Mouse (Mus musculus): ENCODE measurements around the gene Neu1. TPM values are rescaled to one million over a fixed set of nuclear protein-coding genes. Genes with fewer than 3 reads are reported as not detected.
A peak's percentile ranks its signal among the peaks of the same experiment; 100 is the strongest.
"Not testable (repeated sequence)": the region's sequence is repeated elsewhere in the genome, so short reads cannot be mapped to it uniquely, and the experiment has no call there.

Gene Neu1
- polyA plus RNA-seq, 1 experiment from 2014 or later, result 28.2 TPM

GRCm38 (mm10) chr17:34964640-34965049 lies 33.6 kb downstream of the Neu1 start:
- no peak for DNase-seq (ENCODE audit: low spot score)

GRCm38 (mm10) chr17:34965627-34966026 lies 34.6 kb downstream of the Neu1 start:
- DNase-seq (ENCODE audit: low spot score), result no peak

GRCm38 (mm10) chr17:34969822-34970221 lies 38.8 kb downstream of the Neu1 start, which contains the start of gene Gm20481:
Gene Gm20481 (plus strand): TSS chr17:34969912.
- not testable (repeated sequence) for DNase-seq (ENCODE audit: low spot score)

GRCm38 (mm10) chr17:34970850-34971249 lies 39.8 kb downstream of the Neu1 start:
- DNase-seq (ENCODE audit: low spot score), result not testable (repeated sequence)

GRCm38 (mm10) chr17:34971694-34972068 lies 40.6 kb downstream of the Neu1 start:
- DNase-seq (ENCODE audit: low spot score), result not testable (repeated sequence)

- DNase-seq (ENCODE audit: low spot score), result peak; percentile 60
Measured at GRCm38 (mm10) chr17:34972069-34972749, 41.2 kb downstream of the Neu1 start, which contains the start of the genes Hspa1a and Hspa1l. Gene Hspa1a (minus strand): TSS chr17:34972156. Gene Hspa1l (plus strand): TSS chr17:34972703.

GRCm38 (mm10) chr17:34975581-34976492 lies 44.8 kb downstream of the Neu1 start:
- DNase-seq (ENCODE audit: low spot score), result no peak

- DNase-seq (ENCODE audit: low spot score), result no peak
Measured at GRCm38 (mm10) chr17:34977000-34977399, 45.9 kb downstream of the Neu1 start.

GRCm38 (mm10) chr17:34978239-34978638 lies 47.2 kb downstream of the Neu1 start:
- no peak for DNase-seq (ENCODE audit: low spot score)

GRCm38 (mm10) chr17:34979631-34980030 lies 48.6 kb downstream of the Neu1 start:
- no peak for DNase-seq (ENCODE audit: low spot score)

- peak; percentile 73 for DNase-seq (ENCODE audit: low spot score)
Measured at GRCm38 (mm10) chr17:34980655-34981054, 49.6 kb downstream of the Neu1 start.

- DNase-seq (ENCODE audit: low spot score), result peak; percentile 94
Measured at GRCm38 (mm10) chr17:34981690-34982180, 50.7 kb downstream of the Neu1 start, which contains the start of gene Lsm2. Gene Lsm2 (plus strand): TSS chr17:34981862.

- no peak for DNase-seq (ENCODE audit: low spot score)
Measured at GRCm38 (mm10) chr17:34982328-34982727, 51.3 kb downstream of the Neu1 start.

GRCm38 (mm10) chr17:34984218-34984617 lies 53.2 kb downstream of the Neu1 start:
- DNase-seq (ENCODE audit: low spot score), result peak; percentile 57

Other genes starting within 250 kb of the Neu1 start
- gene C4b, start 187.4 kb upstream of the Neu1 start, polyA plus RNA-seq (2015; fragmentation: Nextera tagmentation; extraction: Ambion mirVana), result 0.32 and 0.49 TPM in 2 replicates
- gene Cyp21a1, start 126.7 kb upstream of the Neu1 start, polyA plus RNA-seq (2015; fragmentation: Nextera tagmentation; extraction: Ambion mirVana), result not detected in 2 replicates
- 39.3 and 48.6 TPM in 2 replicates for gene Stk19, start 94.3 kb upstream of the Neu1 start, polyA plus RNA-seq (2015; fragmentation: Nextera tagmentation; extraction: Ambion mirVana)
- gene Dxo, start 94.2 kb upstream of the Neu1 start, polyA plus RNA-seq (2015; fragmentation: Nextera tagmentation; extraction: Ambion mirVana), result 48.8 and 53.3 TPM in 2 replicates
- 49.7 and 50.1 TPM in 2 replicates for gene Skiv2l, start 81.0 kb upstream of the Neu1 start, polyA plus RNA-seq (2015; fragmentation: Nextera tagmentation; extraction: Ambion mirVana)
- 82.4 and 88.6 TPM in 2 replicates for gene Nelfe, start 80.9 kb upstream of the Neu1 start, polyA plus RNA-seq (2015; fragmentation: Nextera tagmentation; extraction: Ambion mirVana)
- gene Cfb, start 68.7 kb upstream of the Neu1 start, polyA plus RNA-seq (2015; fragmentation: Nextera tagmentation; extraction: Ambion mirVana), result 5.2 and 6.2 TPM in 2 replicates
- 1.6 and 1.7 TPM in 2 replicates for gene Zbtb12, start 51.8 kb upstream of the Neu1 start, polyA plus RNA-seq (2015; fragmentation: Nextera tagmentation; extraction: Ambion mirVana)
- not detected in 2 replicates for gene Gm20547, start 49.2 kb upstream of the Neu1 start, polyA plus RNA-seq (2015; fragmentation: Nextera tagmentation; extraction: Ambion mirVana)
- 7.6 TPM in 2 replicates for gene C2, start 33.0 kb upstream of the Neu1 start, polyA plus RNA-seq (2015; fragmentation: Nextera tagmentation; extraction: Ambion mirVana)
- gene Ehmt2, start 32.8 kb upstream of the Neu1 start, polyA plus RNA-seq (2015; fragmentation: Nextera tagmentation; extraction: Ambion mirVana), result 38.6 and 47.9 TPM in 2 replicates
- gene Slc44a4, start 16.8 kb upstream of the Neu1 start, polyA plus RNA-seq (2015; fragmentation: Nextera tagmentation; extraction: Ambion mirVana), result 0.57 and 0.81 TPM in 2 replicates
- 0.72 and 0.83 TPM in 2 replicates for gene Hspa1b, start 28.0 kb downstream of the Neu1 start, polyA plus RNA-seq (2015; fragmentation: Nextera tagmentation; extraction: Ambion mirVana)
- gene Gm20481, start 38.7 kb downstream of the Neu1 start, polyA plus RNA-seq (2015; fragmentation: Nextera tagmentation; extraction: Ambion mirVana), result not detected in 2 replicates
- gene Hspa1a, start 40.9 kb downstream of the Neu1 start, polyA plus RNA-seq (2015; fragmentation: Nextera tagmentation; extraction: Ambion mirVana), result 6.8 and 7.6 TPM in 2 replicates
- gene Hspa1l, start 41.5 kb downstream of the Neu1 start, polyA plus RNA-seq (2015; fragmentation: Nextera tagmentation; extraction: Ambion mirVana), result 0.09 and 0.27 TPM in 2 replicates
- gene Lsm2, start 50.6 kb downstream of the Neu1 start, polyA plus RNA-seq (2015; fragmentation: Nextera tagmentation; extraction: Ambion mirVana), result 179 and 197 TPM in 2 replicates
- 125 and 138 TPM in 2 replicates for gene Vars, start 69.7 kb downstream of the Neu1 start, polyA plus RNA-seq (2015; fragmentation: Nextera tagmentation; extraction: Ambion mirVana)
- 0.26 and 0.36 TPM in 2 replicates for gene Vwa7, start 85.3 kb downstream of the Neu1 start, polyA plus RNA-seq (2015; fragmentation: Nextera tagmentation; extraction: Ambion mirVana)
- gene Sapcd1, start 96.8 kb downstream of the Neu1 start, polyA plus RNA-seq (2015; fragmentation: Nextera tagmentation; extraction: Ambion mirVana), result 18.2 and 22.5 TPM in 2 replicates
- 8.9 and 13.5 TPM in 2 replicates for gene Msh5, start 115.5 kb downstream of the Neu1 start, polyA plus RNA-seq (2015; fragmentation: Nextera tagmentation; extraction: Ambion mirVana)
- gene Clic1, start 118.7 kb downstream of the Neu1 start, polyA plus RNA-seq (2015; fragmentation: Nextera tagmentation; extraction: Ambion mirVana), result 501 and 524 TPM in 2 replicates
- gene Ddah2, start 127.8 kb downstream of the Neu1 start, polyA plus RNA-seq (2015; fragmentation: Nextera tagmentation; extraction: Ambion mirVana), result 51.6 and 57.5 TPM in 2 replicates
- gene Ly6g6c, start 134.1 kb downstream of the Neu1 start, polyA plus RNA-seq (2015; fragmentation: Nextera tagmentation; extraction: Ambion mirVana), result 0.27 and 0.57 TPM in 2 replicates
- gene Mpig6b, start 134.9 kb downstream of the Neu1 start, polyA plus RNA-seq (2015; fragmentation: Nextera tagmentation; extraction: Ambion mirVana), result 0.06 and 0.08 TPM in 2 replicates
- gene Ly6g6e, start 145.6 kb downstream of the Neu1 start, polyA plus RNA-seq (2015; fragmentation: Nextera tagmentation; extraction: Ambion mirVana), result 0.89 and 1.0 TPM in 2 replicates
- 0.55 and 0.60 TPM in 2 replicates for gene Ly6g6d, start 146.8 kb downstream of the Neu1 start, polyA plus RNA-seq (2015; fragmentation: Nextera tagmentation; extraction: Ambion mirVana)
- 0.12 TPM in 1 of 2 replicates, not detected in the other for gene Ly6g6f, start 154.4 kb downstream of the Neu1 start, polyA plus RNA-seq (2015; fragmentation: Nextera tagmentation; extraction: Ambion mirVana)
- 85.3 and 90.6 TPM in 2 replicates for gene Abhd16a, start 158.0 kb downstream of the Neu1 start, polyA plus RNA-seq (2015; fragmentation: Nextera tagmentation; extraction: Ambion mirVana)
- 0.37 TPM in 1 of 2 replicates, not detected in the other for gene Ly6g5c, start 177.0 kb downstream of the Neu1 start, polyA plus RNA-seq (2015; fragmentation: Nextera tagmentation; extraction: Ambion mirVana)
- gene Ly6g5b, start 184.2 kb downstream of the Neu1 start, polyA plus RNA-seq (2015; fragmentation: Nextera tagmentation; extraction: Ambion mirVana), result 3.7 and 4.0 TPM in 2 replicates
- gene Gpank1, start 190.2 kb downstream of the Neu1 start, polyA plus RNA-seq (2015; fragmentation: Nextera tagmentation; extraction: Ambion mirVana), result 26.9 and 31.2 TPM in 2 replicates
- gene Csnk2b, start 190.8 kb downstream of the Neu1 start, polyA plus RNA-seq (2015; fragmentation: Nextera tagmentation; extraction: Ambion mirVana), result 348 and 353 TPM in 2 replicates
- 11.2 and 14.7 TPM in 2 replicates for gene D17H6S53E, start 195.1 kb downstream of the Neu1 start, polyA plus RNA-seq (2015; fragmentation: Nextera tagmentation; extraction: Ambion mirVana)
- 0.18 and 0.21 TPM in 2 replicates for gene Apom, start 200.8 kb downstream of the Neu1 start, polyA plus RNA-seq (2015; fragmentation: Nextera tagmentation; extraction: Ambion mirVana)
- 42.3 and 48.0 TPM in 2 replicates for gene Bag6, start 203.9 kb downstream of the Neu1 start, polyA plus RNA-seq (2015; fragmentation: Nextera tagmentation; extraction: Ambion mirVana)
- gene Prrc2a, start 233.6 kb downstream of the Neu1 start, polyA plus RNA-seq (2015; fragmentation: Nextera tagmentation; extraction: Ambion mirVana), result 81.3 and 113 TPM in 2 replicates
- gene Aif1, start 244.8 kb downstream of the Neu1 start, polyA plus RNA-seq (2015; fragmentation: Nextera tagmentation; extraction: Ambion mirVana), result 45.2 and 47.2 TPM in 2 replicates